Mouse (Mus musculus) gastrocnemius, postnatal 10 days (tissue): ENCODE measurements at regions not wholly inside any gene's neighbourhood (a gene's known extent, or its start where the extent isn't known, plus 50 kb on each side); places are given as distances from the start of the nearest gene placed in this dataset.

Experiments used
- DNase-seq: peaks from one replicate; pipeline ENCODE4 v3.0.0; 2021; ENCODE audit warnings: mixed read lengths

DNA sequence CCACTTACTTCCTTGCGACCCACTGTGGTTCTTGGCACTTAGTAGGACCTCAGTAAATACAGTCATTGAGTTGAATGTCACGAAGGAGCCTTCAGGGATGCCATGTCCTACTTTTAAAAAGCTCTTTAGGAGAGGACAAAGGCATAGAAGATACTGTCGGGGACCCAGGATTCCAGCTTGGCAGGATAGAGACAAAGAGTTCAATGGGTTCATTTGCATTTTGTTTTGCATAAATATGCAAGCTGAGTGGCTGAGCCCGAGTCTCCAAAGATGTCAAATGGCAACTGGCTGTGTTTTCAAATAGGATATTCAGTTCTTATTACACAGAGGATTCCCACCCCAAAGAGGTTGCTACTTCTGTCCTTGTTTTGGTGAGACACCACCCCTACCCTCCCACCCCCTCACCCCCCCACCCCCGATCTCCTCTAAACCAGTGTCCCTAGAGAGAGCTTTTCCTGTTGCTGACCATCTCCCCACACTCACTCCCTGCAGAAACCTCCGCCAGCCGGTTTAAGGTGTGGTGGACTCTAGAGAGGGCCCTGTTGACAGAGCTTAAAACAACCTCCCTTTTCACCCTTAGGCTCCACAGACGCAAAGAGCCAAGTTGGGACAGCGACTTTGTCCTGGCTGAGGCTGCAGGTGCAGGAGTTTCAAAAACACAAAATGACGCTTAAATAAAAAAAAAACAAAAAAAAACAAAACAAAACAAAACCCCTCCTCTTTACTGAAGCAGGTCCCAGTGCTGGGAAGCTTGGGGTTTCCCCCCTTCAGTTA is 57.9 kb downstream of the Sox9 start:
- no peak for DNase-seq

DNA sequence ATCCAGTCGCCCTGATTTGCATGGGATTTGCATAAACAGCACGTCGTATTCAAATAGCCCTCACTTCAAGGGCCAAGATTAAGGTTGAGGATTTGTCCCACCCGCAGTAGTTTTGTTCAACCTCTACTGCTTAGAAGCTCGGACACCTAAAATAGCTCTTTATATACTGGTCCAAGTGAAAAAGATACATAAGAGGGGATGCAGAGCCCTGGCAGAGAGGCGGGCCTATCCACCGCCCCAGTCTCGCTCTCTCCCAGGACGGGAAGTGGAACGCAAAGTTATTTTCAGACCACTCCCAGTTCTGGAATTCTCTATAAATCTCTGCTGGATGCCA is 58.4 kb downstream of the Sox9 start:
- DNase-seq, result no peak

DNA sequence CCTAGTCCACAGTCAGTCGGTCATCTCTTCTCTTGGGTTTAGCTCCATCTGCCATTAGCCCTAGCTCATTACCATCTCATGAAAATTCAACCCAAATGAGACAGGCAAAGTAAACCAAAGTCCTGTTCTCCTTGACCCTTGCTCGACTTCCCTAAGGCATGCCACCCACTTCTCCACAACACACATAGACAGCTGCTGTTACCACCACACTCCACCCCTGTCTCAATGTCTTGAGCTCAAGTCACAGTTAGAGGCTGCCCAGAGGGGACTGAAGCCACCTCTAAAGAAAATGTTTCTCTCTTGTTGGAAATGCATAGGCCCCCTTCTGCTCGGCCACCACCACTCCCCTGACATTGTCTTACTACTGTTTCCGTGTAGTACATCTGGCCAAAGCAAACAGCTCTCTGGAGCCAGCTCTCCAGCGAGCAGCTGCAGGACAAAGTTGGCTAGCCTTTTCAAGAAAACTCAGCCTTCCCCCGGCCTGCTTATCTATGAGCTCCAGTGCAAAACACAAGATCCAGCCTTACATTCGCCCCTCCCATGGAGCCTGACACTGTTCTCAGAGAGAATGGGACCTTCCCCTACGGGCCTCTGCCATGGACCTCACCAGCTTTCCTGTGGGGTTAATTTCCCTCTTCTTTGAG is 62.4 kb downstream of the Sox9 start:
- DNase-seq, result no peak

DNA sequence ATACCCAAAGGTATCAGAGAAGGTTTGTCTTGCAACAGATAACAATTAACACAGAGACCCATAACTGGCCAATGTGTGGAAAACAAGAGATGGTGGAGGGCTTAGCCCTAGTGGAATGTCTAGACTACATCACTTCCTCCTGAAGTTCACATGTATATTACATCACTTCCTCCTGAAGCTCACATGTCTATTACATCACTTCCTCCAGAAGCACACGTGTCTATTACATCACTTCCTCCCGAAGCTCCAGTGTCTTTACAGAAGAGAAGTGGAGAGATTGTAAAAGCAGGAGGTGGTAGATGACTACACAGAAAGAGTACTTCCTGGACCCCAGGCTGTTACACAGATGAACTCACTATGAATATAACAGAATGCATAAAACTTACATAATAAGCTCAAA is 65.1 kb downstream of the Sox9 start:
- no peak for DNase-seq

DNA sequence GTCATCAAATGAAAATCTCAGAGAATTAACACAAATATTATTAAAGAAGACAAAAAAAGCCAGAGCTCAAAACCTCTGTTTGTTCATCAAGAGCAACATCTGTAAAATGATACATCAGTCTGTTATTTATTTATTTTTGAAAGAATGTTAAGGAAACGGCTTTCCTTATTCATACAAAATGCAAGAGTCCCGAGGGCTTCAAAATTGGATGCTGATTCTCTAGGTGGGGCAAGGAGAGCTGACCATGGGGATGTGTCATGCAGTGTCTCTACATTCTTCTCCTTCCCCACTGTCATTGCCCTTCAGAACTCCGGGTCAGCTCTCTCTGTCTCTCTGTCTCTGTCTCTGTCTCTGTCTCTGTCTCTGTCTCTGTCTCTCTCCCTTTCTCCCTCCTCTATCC is 65.8 kb downstream of the Sox9 start:
- no peak for DNase-seq

DNA sequence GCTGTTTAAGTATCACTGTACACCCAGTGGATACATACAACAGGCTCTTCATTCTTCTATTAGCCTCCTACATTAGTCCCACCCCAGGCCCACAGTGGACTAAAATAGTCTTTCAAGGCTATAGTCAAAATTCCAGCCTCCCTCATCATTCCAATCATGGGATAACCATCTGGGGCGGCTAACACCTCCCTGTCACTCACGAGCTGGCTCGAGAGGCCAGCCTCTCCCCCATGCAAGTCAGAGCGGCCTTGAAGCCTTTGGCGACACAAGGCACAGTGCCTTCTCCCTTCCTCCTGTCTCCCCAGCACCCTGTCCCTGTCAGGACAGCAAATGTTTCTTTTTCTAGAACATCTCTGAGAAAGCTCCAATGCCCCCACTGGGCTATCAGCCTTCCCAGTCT is 68.0 kb downstream of the Sox9 start:
- no peak for DNase-seq

DNA sequence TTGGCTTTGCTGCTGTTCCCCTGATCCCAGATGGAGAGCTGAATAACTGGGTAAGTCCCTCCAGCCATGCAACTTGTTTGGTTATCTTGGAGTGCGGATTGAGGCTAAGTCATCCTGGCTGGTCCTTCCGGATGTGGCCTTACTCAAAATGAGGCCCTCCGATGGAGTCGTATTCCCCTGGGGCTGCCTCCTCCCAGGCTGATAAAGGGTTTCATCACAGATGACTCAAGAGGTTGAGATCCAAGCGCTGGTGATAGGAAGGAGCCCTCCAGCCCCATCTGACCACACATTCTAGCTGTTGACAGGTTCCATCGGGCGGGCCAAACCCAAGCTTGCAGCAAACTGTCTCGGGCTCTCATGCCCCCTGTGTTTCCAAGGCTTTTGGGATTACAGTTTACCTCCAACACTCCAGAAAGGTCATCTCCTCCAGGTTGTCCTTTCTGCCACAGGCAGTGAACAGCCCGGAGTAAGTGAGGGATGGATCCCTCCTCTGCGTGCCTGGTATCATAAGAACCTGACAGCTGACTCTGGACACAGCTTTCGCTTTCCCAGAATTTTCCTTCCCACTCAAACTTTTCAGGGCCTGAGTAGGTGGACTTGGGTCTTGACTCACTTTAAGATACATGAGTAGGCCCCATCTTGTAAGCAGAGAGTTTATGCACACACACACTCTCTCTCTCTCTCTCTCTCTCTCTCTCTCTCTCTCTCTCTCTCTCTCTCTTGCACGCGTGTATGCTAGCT is 68.7 kb downstream of the Sox9 start:
- DNase-seq, result no peak

DNA sequence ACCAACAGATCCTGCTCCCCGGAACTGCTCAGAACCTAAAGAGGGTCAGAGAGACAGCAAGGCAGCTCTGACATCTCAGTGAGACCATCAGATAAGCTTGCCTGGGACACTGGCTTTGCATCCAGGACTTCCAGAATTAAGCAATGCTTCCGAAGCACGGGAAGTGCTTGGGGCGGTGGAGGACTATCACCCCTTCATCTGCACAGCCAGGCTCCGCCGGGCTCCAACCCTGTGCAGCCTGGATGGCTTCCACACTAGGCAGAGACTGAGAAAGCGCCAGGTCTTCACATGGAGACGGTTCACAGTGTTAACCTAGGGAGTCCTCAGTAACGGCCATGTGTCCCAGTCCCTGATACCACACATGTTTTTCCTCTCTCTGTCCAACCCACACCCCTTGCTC is 69.3 kb downstream of the Sox9 start:
- DNase-seq, result no peak

DNA sequence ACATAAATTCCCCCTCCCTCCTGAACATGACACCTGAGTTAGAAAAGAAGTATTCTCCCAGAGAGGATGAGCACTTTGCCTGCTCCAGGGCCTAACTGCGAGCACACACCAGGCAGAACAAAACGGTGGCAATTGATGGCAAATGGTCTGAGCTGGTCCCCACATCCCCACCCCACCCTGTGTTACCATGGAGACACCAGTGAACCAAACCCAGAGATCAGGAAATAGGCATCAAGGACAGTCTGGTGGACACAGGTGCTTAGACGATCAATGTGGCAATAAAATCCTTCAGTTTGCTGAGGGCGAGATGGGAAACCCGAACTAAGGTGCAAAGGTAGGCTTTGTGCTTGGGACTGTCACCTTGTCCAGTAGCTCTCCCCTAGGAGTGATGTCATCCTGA is 74.0 kb downstream of the Sox9 start:
- no peak for DNase-seq

DNA sequence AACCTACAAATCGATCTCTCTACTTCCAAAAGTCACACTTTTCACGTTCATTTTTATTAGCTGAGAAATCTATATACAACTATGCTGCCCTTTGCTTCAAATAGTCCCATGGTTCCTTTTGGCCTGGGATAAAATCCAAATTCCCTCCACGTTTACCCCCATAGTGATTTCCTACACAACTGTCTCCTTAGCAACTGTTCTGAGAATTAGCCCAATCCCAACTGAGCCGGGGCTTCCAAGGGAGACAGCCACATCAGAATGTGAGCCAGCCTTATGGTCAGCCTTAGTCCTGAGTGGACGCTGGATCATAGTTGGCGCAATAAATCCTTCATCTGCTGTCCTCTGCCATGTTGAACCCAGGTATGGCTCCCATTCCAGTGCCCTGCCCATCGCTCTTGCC is 77.3 kb downstream of the Sox9 start:
- DNase-seq, result no peak

DNA sequence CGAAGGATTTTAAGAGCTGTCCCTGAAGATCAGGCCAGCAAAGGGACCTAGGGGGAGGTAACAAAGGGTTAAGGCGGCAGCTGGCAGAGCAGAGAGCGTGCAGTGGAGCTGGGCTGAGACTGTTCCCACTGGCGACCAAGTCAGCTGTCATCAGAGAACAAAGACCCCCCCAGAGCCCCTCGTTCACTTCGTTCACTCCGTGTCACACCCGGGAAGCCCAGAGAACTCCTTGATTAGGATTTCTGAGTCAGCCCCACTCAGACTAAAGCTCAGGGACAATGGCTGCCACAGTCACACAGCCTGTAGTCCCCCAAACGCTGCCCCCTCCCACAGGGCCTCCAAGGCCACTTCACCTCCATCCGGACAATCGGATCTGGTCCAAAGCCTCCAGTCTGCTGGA is 78.8 kb downstream of the Sox9 start:
- no peak for DNase-seq

DNA sequence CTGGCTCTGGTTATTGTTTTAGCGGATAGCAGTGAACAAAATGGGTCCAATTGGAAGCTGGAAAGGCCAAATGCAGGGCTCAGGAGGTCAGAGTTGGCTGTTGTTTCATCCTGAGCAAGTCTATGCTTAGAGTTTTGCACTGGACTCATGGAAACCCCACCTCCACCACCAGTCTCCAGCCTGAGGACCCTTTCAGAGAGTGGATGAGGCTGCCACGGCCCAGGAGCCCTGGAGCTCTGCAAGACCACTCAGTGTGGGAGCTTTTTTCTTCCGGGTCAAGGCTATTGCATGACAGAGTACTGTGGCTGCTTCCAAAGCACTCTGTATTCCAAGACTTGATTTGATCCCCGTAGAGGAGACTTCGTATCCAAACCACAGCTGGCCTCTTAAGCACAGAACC is 79.2 kb downstream of the Sox9 start:
- DNase-seq, result no peak

DNA sequence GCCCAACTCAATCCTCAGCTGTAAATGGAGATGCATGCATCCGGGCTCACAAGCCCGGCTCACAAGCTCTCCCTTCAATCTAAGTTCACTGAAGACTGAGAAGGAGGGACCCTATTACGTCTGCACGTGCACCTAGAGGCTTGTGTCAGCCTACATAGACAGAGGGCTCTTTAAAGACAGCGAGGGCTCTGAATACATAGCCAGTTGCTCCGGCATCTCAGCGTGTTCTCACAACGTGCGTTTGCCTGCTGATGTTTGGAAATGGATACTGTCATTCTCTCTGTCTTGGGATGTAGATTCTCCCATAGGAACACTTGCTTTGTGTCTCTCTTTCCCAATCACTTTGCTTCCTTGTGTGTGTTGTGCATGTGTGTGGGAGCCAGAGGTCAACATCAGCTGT is 83.8 kb downstream of the Sox9 start:
- DNase-seq, result no peak

DNA sequence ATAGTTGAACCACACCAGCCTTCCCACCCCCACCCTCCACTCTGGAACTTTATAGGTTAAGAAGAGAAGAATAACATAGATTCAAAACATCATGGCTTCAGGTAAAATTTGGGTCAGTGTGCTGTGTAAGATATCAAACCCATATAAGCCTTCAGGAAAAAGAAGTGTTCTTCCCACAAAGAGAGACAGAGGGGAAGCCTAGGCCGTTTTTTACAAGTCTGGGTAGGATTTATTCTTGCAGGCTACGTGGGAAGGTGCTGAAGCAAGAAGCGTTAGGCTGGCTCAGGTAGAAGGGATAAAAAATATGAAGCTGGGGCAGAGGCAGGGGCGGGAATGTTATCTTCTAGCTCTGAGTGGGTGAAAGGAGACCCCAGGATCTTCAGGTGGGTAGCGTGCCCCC is 87.5 kb downstream of the Sox9 start:
- DNase-seq, result no peak

DNA sequence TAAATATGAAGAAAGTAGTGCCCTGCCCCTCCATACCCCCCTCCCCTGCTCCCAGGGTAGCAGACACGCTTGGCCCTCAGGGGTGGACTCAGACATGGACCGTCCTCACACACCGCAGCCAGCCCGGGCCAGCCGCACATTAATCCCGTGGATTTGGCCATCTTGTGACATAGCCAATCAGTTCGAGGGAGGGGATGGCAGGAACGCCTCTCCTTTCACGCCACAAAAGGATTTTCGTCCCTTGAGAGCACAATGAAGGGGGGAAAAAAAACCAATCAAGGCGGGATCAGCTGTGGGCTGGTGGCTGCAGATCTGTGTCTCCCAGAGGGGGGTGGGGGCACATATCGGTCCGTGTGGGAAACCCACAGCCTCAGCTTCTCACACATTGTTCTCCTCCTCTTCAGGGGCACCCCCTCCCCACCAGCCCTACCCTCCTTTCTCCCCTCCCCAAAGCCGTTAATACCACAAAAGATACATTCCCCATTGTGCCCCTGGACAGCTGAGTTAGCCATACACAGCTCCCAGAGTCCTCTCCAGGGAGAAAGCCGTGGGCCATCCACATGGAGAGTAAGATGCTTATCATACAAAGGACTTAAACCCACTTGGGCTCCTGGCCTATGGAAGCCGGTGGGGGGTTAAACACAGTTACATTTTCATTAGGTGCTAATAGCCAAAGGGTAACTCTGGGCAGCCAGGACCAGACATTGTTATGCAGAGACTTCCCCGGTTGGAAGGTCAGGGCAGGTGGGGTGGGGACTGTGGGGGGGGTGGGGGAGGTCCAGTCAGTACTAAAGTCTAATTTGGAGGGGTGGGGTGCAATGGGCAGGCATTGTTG is 88.4 kb downstream of the Sox9 start:
- DNase-seq, result no peak

DNA sequence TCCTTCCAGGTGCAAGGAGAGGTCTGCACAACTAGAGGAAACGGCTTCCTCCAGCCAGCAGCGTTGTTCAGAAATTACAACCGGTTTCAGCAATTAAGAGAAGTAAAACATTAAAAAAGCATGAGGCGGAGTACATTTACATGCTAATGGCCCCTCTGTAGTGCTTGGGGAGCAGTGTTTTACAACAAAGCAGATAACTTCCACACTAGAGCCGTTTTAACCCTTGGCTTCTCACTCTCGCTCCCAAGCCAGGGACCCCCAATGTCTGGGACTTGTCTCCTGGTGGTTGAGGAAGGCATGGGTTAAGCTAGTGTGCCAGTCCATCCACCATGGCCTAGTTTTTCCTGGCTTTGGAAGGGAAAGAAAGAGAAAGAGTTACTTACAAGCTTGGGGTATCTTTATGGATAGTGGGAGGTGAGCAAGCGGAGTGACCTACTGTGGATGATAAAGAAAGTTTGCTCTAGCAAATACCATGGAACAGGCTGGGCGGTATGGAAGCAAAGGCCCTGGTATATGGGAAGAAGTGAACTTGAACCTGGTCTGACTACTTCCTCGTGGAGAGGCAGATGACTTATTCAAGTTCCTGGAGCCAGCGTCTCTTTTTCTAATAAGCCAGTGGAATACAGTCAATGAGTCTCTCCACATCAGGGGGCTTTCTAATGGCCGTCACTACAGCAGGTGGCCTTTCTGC is 90.8 kb downstream of the Sox9 start:
- no peak for DNase-seq

DNA sequence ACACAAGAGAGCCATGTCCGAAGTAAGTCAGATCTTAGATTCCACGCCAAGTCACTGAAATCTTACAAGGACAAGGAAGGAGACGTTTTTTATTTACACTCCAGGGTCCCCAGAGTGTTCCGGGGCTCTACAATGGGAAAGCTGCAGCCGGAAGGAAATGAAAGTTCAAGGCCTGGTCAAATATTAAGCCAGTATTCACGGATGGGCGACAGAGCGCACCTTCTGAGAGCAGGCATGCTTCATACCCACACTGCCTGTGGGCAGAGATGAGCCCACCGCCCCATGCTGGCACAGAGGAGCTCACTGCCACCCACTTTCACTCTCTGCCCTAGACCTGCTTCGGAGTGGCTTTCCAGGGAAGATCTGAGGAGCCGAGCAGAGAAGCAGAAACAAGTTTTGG is 92.2 kb downstream of the Sox9 start:
- no peak for DNase-seq

DNA sequence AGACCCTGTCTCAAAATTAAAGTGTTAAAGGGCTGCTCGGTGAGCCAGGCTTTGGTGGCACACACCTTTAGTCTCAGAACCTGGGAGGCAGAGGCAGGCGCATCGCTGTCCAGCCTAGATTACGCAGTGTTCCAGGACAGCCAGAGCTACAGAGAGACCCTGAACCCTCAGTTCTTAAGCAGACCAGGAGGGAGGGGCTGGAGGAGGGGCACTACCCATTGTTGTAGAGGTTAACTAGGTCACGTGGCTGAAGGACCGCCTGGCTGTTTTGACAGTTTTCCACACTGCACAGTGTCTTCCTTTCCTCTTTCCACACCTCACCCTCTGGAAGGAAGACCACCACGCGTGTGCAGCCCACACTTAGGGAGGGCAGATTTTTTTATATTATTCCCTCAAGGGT is 94.2 kb downstream of the Sox9 start:
- DNase-seq, result no peak

DNA sequence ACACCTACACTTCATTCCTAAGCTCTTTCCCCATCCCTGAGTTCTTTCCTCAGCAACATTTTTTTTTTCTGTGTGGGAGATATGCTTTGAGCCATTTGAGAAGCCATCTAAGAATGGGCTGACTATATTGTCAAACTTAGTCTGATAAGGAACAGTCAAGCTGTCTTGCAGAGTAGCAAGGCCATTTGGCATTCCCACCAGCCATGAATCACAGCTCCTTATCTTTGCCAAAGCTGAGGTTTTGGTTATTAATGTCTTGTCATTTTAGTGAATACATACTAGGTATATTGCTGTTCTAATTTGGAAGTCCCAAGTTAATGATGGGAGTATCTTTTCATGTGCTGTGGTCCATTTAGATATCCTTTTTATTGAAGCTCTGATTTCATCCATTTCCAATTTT is 96.4 kb downstream of the Sox9 start:
- DNase-seq, result no peak

DNA sequence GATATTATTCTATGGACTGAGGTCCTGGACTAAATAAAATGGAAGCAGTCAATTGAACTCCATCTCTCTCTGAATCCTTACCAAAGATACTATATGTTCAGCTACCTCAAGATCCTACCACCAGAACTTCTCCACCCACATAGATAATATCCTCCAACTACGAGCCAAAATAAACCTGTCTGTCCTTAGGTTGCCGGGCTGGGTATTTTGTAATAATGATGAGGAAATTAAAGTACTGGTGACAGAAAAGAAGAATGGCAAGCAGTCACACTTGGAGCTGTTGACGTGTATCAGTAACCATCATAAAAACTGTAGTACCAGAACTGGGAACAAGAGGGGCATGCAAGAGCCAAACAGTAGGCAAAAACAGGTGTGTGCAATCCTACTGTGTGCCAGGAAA is 98.7 kb downstream of the Sox9 start:
- DNase-seq, result no peak

DNA sequence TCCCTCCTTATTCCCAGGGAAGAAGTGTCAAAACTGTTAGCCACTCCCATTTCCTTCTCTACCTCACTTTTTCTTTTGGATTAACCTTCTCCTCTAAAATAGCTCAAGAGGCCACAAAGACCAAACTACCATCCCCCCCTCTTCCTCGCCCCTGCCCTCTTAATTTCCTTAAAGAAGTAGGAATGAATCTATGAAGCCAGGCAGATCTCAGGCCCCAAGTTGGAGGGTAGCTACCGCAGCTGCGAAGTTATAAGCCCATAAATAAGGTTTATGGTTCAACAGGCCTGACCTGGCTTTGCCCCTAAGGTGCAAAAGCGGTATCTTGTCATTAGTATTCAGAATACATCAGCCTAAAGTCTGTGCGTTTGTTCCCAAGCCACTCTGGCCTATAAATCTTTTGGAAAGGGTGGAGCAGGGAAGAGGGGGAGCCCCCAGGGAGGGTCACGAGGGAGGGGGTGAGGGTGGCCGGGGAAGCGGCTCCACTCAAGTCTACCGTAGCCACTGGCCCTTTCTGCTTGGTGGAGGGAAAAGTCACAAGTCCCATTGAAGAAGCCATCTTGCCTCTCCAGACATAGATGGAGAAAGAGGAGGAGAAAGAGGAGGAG is 103.4 kb downstream of the Sox9 start:
- no peak for DNase-seq

DNA sequence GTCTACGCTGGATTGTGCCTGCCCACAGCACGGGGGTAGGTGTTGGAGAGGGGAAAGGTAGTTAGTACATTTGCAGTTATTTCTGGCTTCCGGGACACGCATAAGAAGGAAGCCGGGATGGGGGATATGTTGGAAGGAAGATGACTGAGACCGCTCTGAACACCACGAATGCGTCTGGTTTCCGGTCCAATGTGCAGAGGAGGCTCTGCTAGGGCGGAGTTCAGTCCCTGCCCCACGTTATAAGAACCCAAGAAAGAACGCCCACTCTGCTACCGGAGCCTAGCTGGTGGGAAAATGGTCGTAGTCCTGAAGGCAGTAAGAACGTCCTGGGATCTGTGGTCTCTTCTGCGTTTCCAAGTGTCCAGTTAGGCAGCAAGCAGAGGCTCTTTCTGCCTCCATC is 104.1 kb downstream of the Sox9 start:
- no peak for DNase-seq
